Mouse (Mus musculus) ES-E14 (cell line): ENCODE results near the gene Noc2l.

Experiments
- CHD2 ChIP-seq: IDR thresholded peaks from 2 replicates; pipeline ENCODE4 v1.6.1; 2014; ENCODE audit warnings: mild to moderate bottlenecking, low read depth, low read length, inconsistent platforms
- MAFK ChIP-seq: IDR thresholded peaks from 2 replicates; pipeline ENCODE4 v1.6.1; 2014; ENCODE audit warnings: mild to moderate bottlenecking, low read depth, low read length, inconsistent platforms; ENCODE audit not compliant: insufficient read depth
- ZNF384 ChIP-seq: IDR thresholded peaks from 2 replicates; pipeline ENCODE4 v1.6.1; 2012; ENCODE audit warnings: low read depth, low read length, inconsistent platforms

DNA sequence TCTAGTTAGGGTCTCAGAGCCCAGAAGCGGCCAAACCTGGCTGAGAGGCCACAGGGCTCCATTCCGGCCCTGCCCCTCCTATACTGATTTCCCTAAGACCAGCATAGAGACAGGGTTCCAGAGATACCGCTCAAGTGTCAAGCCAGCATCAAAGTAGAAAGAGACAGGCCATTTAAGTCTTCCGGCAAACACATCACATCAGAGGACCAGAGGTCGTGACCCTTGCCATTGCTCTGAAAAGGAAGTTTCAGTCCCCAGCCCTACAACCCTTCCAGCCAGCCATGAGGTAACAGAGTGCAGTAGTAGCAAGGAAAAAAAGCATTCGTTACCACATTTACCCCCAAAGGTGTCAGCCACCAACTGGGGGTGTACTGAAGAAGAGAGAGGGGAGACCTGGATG is 41.5 kb upstream of the Noc2l start:
- TF ChIP-seq ZNF384 (no peak), CHD2 (no peak), MAFK (no peak)
